Mouse (Mus musculus) liver, adult 2 months (tissue): ENCODE results near the gene Kcnt2.

Experiments used
- CTCF ChIP-seq: fragments of 200-500 bp; IDR thresholded peaks from 2 replicates; pipeline ENCODE4 v1.5.1; 2011; ENCODE audit warnings: low read depth, low read length, control low read depth
- POLR2A ChIP-seq: fragments of 200-500 bp; IDR thresholded peaks from 2 replicates; pipeline ENCODE4 v1.6.1; 2011; ENCODE audit warnings: low read length, control low read depth; ENCODE audit not compliant: insufficient read depth; ENCODE audit errors: extremely low read depth

- TF ChIP-seq POLR2A (no peak), CTCF (no peak)
Measured at GRCm38 (mm10) chr1:140578607-140579006, 332.6 kb downstream of the Kcnt2 start.
